In the genomic region with DNA sequence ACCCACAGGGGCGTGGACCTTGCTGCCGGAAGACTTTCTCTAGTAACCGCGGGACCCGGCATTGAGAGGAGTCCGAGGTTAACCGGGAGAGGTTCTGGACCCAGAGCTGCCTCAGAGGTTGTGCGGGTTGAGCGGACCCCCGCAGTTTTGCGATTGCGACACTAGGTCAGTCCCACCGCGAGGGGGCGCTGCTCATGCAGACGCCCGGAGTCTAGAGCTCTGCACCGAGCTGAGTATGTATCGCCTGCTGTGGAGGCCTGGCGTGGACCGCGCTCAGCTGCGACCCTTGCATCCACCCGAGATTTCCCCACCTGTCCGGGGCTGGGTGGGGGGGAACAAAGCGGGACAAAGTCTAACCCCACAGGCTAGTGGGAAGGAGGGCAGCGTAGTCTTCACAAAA, we compare ENCODE assay signal across 8 mouse cellular contexts. TPM values are rescaled to one million over a fixed set of nuclear protein-coding genes. Genes with fewer than 3 reads are reported as not detected.
DNase-seq lines count a peak whose midpoint lies in the region; ATAC-seq lines count a peak whose summit lies in the region.

No protein-coding gene starts in this region.

- peak; percentile 74 for ATAC-seq in frontal cortex, adult (ENCODE audit: low TSS enrichment)

- no peaks in the 10 kb centered on the region for H3K9me3 ChIP-seq in hindbrain, embryonic 10.5 days

- H3K27me3 ChIP-seq in hindbrain, embryonic 10.5 days (ENCODE audit: insufficient read depth, poor library complexity, severe bottlenecking), result peaks cover 81% of the 10 kb centered on the region

- peak overlapping the region; percentile 54 for H3K4me3 ChIP-seq in hindbrain, embryonic 10.5 days

- peak overlapping the region; percentile 77 for H3K27ac ChIP-seq in hindbrain, embryonic 10.5 days

- peaks cover 21% of the 10 kb centered on the region for H3K4me1 ChIP-seq in hindbrain, embryonic 10.5 days (replicated peaks)

- H3K36me3 ChIP-seq in hindbrain, embryonic 10.5 days, result no peaks in the 10 kb centered on the region

- DNase-seq in R1 (ENCODE audit: low read depth, low spot score), result peak; percentile 80
- peak; percentile 34 for DNase-seq in cerebellum, adult 9-11 months
- DNase-seq in hindbrain, embryonic 10.5 days (ENCODE audit: low spot score), result peak; percentile 87
- DNase-seq in layer of hippocampus, postnatal 14 days (ENCODE audit: low spot score in 2 of 2), result peak; percentile 58 to 61
- DNase-seq in lung, postnatal 25 days (ENCODE audit: low spot score), result peak; percentile 48
- DNase-seq in retina, postnatal 7 days (ENCODE audit: low read depth, low spot score), result peak; percentile 49
- peak; percentile 66 for DNase-seq in urinary bladder, postnatal 14 days (ENCODE audit: low spot score)

- 2% methylated on average over 27 of the region's 27 CpGs for WGBS in hindbrain, embryonic 10.5 days

RNA-seq across cellular contexts. Expression of a gene that starts 22.4 kb away (rescaled TPM):
- polyA plus RNA-seq in hindbrain, embryonic 10.5 days (2016; fragmentation: Nextera tagmentation; extraction: Ambion mirVana), result 1.8 and 3.1 TPM in 2 replicates
- total RNA-seq in layer of hippocampus, postnatal 14 days (2021), result 1 to 10 TPM in 1 of 2 experiments, under 1 TPM in 1; 0.81 to 2.7 TPM

RNA-seq across cellular contexts. Expression of a gene that starts 23.2 kb away (rescaled TPM):
- polyA plus RNA-seq in hindbrain, embryonic 10.5 days (2016; fragmentation: Nextera tagmentation; extraction: Ambion mirVana), result 0.05 and 0.46 TPM in 2 replicates
- under 1 TPM in 1 of 2 experiments, not detected in 1; 0.10 TPM for total RNA-seq in layer of hippocampus, postnatal 14 days (2021)

RNA-seq across cellular contexts. Expression of a gene that starts 29.8 kb away (rescaled TPM):
- 102 and 107 TPM in 2 replicates for polyA plus RNA-seq in hindbrain, embryonic 10.5 days (2016; fragmentation: Nextera tagmentation; extraction: Ambion mirVana)
- total RNA-seq in layer of hippocampus, postnatal 14 days (2021), result 10 to 100 TPM; 35.3 to 37.6 TPM

RNA-seq across cellular contexts. Expression of a gene that starts 60.0 kb away (rescaled TPM):
- polyA plus RNA-seq in hindbrain, embryonic 10.5 days (2016; fragmentation: Nextera tagmentation; extraction: Ambion mirVana), result 17.0 and 19.8 TPM in 2 replicates
- total RNA-seq in layer of hippocampus, postnatal 14 days (2021), result 1 to 10 TPM; 7.9 to 9.4 TPM

Comparison
In these comparisons a context has a peak if more than half of its experiments do, and no peak if none do; other contexts are left out.
1. Peak in every context shown above with its lines: DNase-seq, ATAC-seq, H3K4me3 ChIP-seq and H3K27ac ChIP-seq.
2. DNase-seq: peak in every context shown above with its lines; median percentile 87 in hindbrain, embryonic 10.5 days; 80 in R1; 66 in urinary bladder, postnatal 14 days; 60 in layer of hippocampus, postnatal 14 days; 49 in retina, postnatal 7 days; 48 in lung, postnatal 25 days; 34 in cerebellum, adult 9-11 months.